Mouse (Mus musculus): ENCODE results near the gene Lrrc59.

DNA sequence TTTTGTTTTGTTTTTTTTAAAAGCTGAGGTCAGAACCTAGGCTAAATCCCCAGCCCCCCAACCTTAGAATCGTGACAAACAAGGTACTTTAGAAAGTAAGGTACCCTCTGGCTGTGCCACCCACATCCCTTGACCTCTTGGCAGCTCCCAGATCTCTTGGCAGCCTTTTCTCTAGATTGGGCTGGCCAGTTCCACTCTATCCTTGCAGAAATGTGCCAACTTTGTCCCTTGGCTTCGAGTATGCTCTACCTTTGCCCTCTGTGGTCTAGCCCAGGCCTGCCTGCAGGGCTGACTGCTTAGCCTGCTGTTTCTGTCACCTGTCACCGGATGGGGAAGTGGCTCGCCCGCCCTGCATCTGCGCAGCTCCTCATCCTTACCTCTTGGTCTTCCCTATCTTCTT, 35.7 kb downstream of the Lrrc59 start:
- TF ChIP-seq CTCF (IDR thresholded peaks at IDR 0.05; ENCODE audit: borderline replicate concordance, extremely low read depth, insufficient read depth, insufficient read length): no peak
- TF ChIP-seq POLR2A (IDR thresholded peaks at IDR 0.05; ENCODE audit: borderline replicate concordance, extremely low read depth, insufficient read depth, insufficient read length, poor library complexity, severe bottlenecking): no peak

All from brain, embryonic 14.5 days (tissue).